Mouse (Mus musculus) midbrain, embryonic 14.5 days (tissue): ENCODE measurements at regions not wholly inside any gene's neighbourhood (a gene's known extent, or its start where the extent isn't known, plus 50 kb on each side); places are given as distances from the start of the nearest gene placed in this dataset.

Experiments used
- ATAC-seq: fragments of 200-750 bp; cut with Nextera tagmentation; 2 replicates; pipeline ENCODE4 v1.8.0; 2017; ENCODE audit warnings: moderate number of reproducible peaks, moderate library complexity; ENCODE audit not compliant: low FRiP score, low TSS enrichment
- DNase-seq: peaks from one replicate; pipeline ENCODE4 v3.0.0-alpha.2; 2015
- H3K27ac ChIP-seq: fragments of 300-500 bp; sonication (generic); replicated peaks from 2 replicates; pipeline ENCODE4 v1.5.1; 2014; ENCODE audit warnings: mild to moderate bottlenecking, low read depth, low read length, moderate library complexity
- H3K27me3 ChIP-seq: fragments of 300-500 bp; sonication (generic); 2 replicates; pipeline ENCODE4 v1.6.1; 2014; ENCODE audit warnings: low read length, control low read depth, mixed read lengths; ENCODE audit not compliant: control insufficient read depth, insufficient read depth
- H3K36me3 ChIP-seq: fragments of 300-500 bp; sonication (generic); 2 replicates; pipeline ENCODE4 v1.6.1; 2014; ENCODE audit warnings: low read length, control low read depth; ENCODE audit not compliant: control insufficient read depth, insufficient read depth
- H3K4me1 ChIP-seq: fragments of 300-500 bp; sonication (generic); 2 replicates; pipeline ENCODE4 v1.6.1; 2014; ENCODE audit warnings: mild to moderate bottlenecking, antibody characterized with exemption, low read length, control low read depth; ENCODE audit not compliant: control insufficient read depth, insufficient read depth
- H3K4me2 ChIP-seq: fragments of 300-500 bp; sonication (generic); 2 replicates; pipeline ENCODE4 v1.6.1; 2014; ENCODE audit warnings: mild to moderate bottlenecking, low read length, moderate library complexity
- H3K4me3 ChIP-seq: fragments of 300-500 bp; sonication (generic); replicated peaks from 2 replicates; pipeline ENCODE4 v1.5.1; 2014; ENCODE audit warnings: low read depth, low read length
- H3K9ac ChIP-seq: fragments of 300-500 bp; sonication (generic); replicated peaks from 2 replicates; pipeline ENCODE4 v1.6.1; 2014; ENCODE audit warnings: mild to moderate bottlenecking, low read length, moderate library complexity
- H3K9me3 ChIP-seq: fragments of 300-500 bp; sonication (generic); 2 replicates; pipeline ENCODE4 v1.6.1; 2016; ENCODE audit warnings: low read length, control low read depth, mixed read lengths; ENCODE audit not compliant: control insufficient read depth
- WGBS: fragments of 180-500 bp; shearing (Covaris S2); extraction: QIAGEN DNeasy Blood & Tissue Kit; methylation state at CpG from one replicate; pipeline ENCODE4 v1.1.7; 2014; 5-methylcytosine and 5-hydroxymethylcytosine counted together

DNA sequence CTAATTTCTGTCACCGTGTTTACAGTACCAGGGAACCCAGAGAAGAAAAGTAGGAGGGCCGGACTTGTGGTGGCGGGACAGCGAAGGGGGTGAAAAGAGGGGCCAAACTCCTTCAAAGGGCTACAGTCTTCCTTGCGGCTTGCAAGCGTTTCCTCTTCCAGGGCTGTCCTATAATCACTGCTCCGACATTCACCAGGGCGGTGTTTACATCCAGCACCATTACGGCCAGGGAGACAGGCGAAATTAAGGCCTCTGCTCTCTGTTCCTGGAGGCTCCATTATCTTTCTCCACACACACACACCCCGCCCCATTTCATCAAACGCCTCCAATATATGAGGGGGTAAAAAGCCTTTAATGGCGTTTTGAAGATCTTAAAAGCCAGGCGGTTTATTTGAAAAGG is 162.8 kb upstream of the Tbx3 start:
- DNase-seq (no peak), ATAC-seq (no peak)
- Histone ChIP-seq H3K4me1 (no peaks in the 10 kb centered on the region), H3K36me3 (no peaks in the 10 kb centered on the region), H3K4me3 (no peak overlapping the region), H3K9me3 (no peaks in the 10 kb centered on the region), H3K4me2 (no peak overlapping the region), H3K27ac (no peak overlapping the region), H3K27me3 (no peaks in the 10 kb centered on the region), H3K9ac (no peak overlapping the region)
- WGBS = 85% methylated on average over 14 of the region's 14 CpGs

DNA sequence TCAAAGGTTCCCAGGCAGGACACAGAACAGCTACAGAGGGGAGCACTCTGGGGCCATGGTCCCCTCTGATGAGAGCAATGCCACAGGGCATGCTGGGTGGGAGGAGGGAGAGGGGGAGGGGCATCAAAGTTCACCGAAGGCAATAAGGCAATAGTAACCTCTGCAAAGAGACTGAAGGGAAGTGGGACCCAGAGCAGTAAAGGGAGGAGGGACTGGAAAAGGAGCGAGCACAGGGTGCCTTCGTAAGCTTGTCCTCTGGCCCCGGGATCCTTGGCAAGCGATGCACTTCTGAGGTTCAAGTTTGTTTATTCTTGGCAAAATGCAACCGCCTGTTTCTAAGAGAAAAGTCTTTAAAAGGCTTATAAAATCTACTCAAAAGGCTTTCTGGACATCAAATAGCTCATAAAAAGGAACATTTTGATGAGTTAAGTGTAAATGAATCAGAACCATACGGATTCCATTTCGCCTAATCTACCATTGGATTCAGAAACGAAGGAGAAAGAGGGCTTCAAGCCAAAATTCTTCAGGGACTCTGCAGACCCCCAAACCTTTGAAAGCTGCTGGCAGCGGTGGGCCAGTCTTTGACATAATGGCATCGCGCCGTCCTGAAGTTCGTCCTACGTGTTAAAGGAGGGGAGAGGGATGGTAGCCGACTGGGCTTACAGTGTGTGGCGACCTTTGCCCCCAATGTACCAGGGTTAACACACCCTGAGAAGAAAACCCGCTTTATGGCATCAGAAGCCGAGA is 151.8 kb upstream of the Tbx3 start:
- Histone ChIP-seq H3K4me3 (no peak overlapping the region), H3K4me1 (no peaks in the 10 kb centered on the region), H3K9me3 (no peaks in the 10 kb centered on the region), H3K27ac (no peak overlapping the region), H3K27me3 (no peaks in the 10 kb centered on the region), H3K36me3 (no peaks in the 10 kb centered on the region), H3K9ac (no peak overlapping the region), H3K4me2 (no peak overlapping the region)
- ATAC-seq = no peak
- no peak for DNase-seq
- WGBS = 77% methylated on average over 19 of the region's 19 CpGs

DNA sequence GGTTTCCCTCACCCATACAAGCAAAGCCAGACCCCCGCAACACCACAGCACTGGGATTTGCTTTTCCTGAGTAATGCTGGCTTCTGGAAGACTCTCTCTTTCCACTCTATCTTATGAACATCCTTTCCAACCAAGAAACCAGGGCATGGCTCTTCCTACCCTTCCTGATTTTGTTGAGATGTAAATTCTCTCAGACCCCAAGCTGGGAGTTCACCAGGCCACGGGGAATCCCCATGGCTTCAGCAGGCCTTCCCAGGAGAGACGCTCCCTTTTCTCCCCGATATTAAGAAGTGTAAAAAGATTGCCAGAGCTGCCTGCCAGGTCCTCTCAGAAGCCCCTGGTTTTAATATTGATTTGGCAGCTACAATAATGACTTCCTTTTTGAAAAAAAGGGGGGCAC is 146.3 kb upstream of the Tbx3 start:
- Histone ChIP-seq H3K36me3 (no peaks in the 10 kb centered on the region), H3K4me1 (no peaks in the 10 kb centered on the region), H3K27me3 (no peaks in the 10 kb centered on the region), H3K4me3 (no peak overlapping the region), H3K4me2 (no peak overlapping the region), H3K9me3 (no peaks in the 10 kb centered on the region), H3K9ac (no peak overlapping the region), H3K27ac (no peak overlapping the region)
- ATAC-seq (no peak), DNase-seq (no peak)
- 32% methylated on average over 4 of the region's 4 CpGs for WGBS

DNA sequence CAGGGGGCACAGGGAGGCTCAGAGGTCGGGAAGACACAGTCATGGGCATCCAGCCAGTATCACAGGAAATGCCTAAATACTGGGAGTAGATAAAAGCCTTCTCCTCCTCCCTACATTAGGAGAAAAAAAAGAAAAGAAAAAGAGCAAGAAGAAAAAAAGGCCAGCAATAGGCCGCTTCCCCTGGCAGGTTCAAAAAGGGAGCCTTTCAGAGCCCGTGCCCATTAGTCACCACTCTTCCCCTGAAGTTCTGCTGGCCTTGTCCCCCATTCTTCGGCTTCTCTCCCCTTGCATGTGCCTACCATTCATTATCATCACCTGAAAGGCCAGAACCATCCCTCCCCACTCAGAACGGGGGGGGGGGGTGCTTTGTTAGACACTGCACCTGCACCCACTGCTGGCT is 144.5 kb upstream of the Tbx3 start:
- 0 out of 2 replicates have a peak, but pooled peaks cover 3% of the 10 kb centered on the region for H3K4me1 ChIP-seq
- DNase-seq (no peak), ATAC-seq (no peak)
- H3K9me3 ChIP-seq = no peaks in the 10 kb centered on the region
- H3K9ac ChIP-seq = no peak overlapping the region
- no peak overlapping the region for H3K4me2 ChIP-seq
- no peak overlapping the region for H3K27ac ChIP-seq
- WGBS = 75% methylated on average over 5 of the region's 5 CpGs
- H3K36me3 ChIP-seq = no peaks in the 10 kb centered on the region
- no peak overlapping the region for H3K4me3 ChIP-seq
- H3K27me3 ChIP-seq = no peaks in the 10 kb centered on the region

DNA sequence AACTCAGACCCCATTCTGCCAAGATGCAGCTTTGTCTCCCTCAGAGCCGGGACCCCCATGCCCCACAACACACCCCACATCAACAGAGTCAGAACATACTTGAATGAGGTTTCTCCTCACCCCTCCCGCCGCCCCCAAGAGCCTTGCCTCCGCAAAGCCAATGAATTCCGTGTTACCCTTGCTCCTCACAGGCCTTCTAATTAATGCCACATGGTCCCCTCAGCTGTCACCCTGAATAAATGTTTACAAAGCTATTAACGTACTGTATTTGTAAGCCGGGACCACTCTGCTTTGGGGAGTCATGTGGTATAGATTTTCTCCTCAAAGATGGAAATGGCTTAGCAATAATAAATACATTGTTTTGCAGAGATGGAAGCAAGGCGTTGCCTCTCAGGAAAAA is 140.5 kb upstream of the Tbx3 start:
- DNase-seq (peak; percentile 40), ATAC-seq (no peak)
- no peaks in the 10 kb centered on the region for H3K36me3 ChIP-seq
- H3K27ac ChIP-seq = no peak overlapping the region
- no peak overlapping the region for H3K4me3 ChIP-seq
- no peak overlapping the region for H3K9ac ChIP-seq
- no peaks in the 10 kb centered on the region for H3K27me3 ChIP-seq
- WGBS = 49% methylated on average over 8 of the region's 8 CpGs
- H3K4me2 ChIP-seq = no peak overlapping the region
- no peaks in the 10 kb centered on the region for H3K9me3 ChIP-seq
- 0 out of 2 replicates have a peak, but pooled peaks cover 3% of the 10 kb centered on the region for H3K4me1 ChIP-seq

DNA sequence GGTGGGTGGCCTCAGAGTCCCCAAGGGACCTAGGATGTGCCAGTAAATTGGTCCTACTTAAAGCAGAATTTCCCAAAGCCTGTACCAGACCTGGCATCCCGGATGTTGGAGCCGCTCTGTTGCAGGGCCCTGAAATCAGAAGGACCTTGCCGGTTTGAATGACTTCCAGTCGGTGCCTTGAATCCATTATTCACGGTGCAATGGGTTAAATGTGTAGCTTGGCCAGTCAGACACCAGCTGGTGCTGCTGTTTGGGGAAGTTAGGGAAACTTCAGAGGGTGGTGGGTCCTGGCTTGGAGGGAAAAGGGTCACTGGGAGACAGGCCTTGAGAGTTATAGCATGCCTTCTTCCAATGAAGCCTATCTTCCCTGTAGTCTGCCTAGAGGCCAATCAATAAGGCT is 135.5 kb upstream of the Tbx3 start:
- WGBS = 71% methylated on average over 5 of the region's 5 CpGs
- Histone ChIP-seq H3K9ac (no peak overlapping the region), H3K9me3 (no peaks in the 10 kb centered on the region), H3K4me3 (no peak overlapping the region), H3K27ac (no peak overlapping the region), H3K27me3 (no peaks in the 10 kb centered on the region), H3K4me1 (0 out of 2 replicates have a peak, but pooled peaks cover under 1% of the 10 kb centered on the region), H3K36me3 (no peaks in the 10 kb centered on the region), H3K4me2 (no peak overlapping the region)
- ATAC-seq (no peak), DNase-seq (no peak)

DNA sequence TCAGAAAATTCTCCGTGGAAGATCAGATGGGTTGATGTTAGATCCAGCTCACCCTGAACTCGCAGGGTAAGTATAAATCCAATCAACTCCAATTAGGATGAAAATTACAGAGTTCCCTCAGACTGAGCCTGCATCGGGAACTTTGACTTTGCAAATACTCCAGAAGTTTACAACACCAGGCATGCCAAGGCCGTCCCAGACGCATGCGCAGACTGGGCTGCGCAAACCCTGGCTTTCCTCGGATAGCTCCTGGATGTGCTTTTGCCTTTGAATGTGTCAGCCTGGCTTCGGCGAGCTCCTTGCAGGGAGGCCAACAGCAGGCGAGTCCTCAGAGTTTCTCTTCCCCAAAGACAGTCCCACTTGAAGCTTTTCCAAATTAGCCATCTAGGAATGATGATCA is 127.6 kb upstream of the Tbx3 start:
- H3K9me3 ChIP-seq = no peaks in the 10 kb centered on the region
- H3K27ac ChIP-seq = no peak overlapping the region
- H3K9ac ChIP-seq = no peak overlapping the region
- 92% methylated on average over 11 of the region's 11 CpGs for WGBS
- no peaks in the 10 kb centered on the region for H3K27me3 ChIP-seq
- ATAC-seq = no peak
- H3K4me1 ChIP-seq = no peaks in the 10 kb centered on the region
- no peak overlapping the region for H3K4me3 ChIP-seq
- no peaks in the 10 kb centered on the region for H3K36me3 ChIP-seq
- no peak overlapping the region for H3K4me2 ChIP-seq
- DNase-seq = no peak

DNA sequence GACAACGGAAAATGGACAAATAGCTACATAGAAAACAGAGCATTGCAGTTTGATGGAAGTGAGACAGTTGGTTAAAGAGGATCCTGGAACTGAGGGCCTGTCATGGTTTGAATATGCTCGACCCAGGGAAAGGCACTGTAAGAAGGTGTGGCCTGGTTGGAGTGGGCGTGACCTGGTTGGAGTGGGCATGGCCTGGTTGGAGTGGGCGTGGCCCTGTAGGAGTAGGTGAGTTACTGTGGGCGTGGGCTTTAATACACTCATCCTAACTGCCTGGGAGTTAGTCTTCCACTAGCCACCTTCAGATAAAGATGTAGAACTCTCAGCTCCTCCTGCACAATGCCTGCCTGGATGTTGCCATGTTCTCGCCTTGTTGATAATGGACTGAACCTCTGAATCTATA is 126.8 kb upstream of the Tbx3 start:
- Histone ChIP-seq H3K27me3 (no peaks in the 10 kb centered on the region), H3K4me3 (no peak overlapping the region), H3K4me1 (no peaks in the 10 kb centered on the region), H3K4me2 (no peak overlapping the region), H3K9me3 (no peaks in the 10 kb centered on the region), H3K36me3 (no peaks in the 10 kb centered on the region), H3K27ac (no peak overlapping the region), H3K9ac (no peak overlapping the region)
- WGBS = 89% methylated on average over 6 of the region's 6 CpGs
- ATAC-seq (no peak), DNase-seq (no peak)

DNA sequence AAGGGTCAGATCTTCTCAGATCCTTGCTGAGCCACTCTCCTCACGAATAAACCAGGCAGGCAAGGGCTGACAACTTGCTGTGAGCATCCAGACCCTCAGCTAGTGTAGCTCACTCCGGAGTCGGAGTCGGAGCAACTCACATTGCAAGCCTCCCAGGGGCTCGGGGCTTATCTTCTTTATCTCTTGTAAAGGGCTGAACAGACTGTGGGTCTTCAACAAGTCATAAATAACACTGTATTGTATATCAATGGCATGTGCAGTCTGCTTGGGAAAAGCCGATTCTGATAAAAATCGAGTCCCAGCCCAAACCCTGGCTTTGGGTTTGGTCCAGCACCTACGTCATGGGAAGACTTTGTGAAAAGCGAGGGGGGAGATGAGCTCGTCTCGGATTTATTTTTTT is 125.8 kb upstream of the Tbx3 start:
- Histone ChIP-seq H3K9me3 (no peaks in the 10 kb centered on the region), H3K9ac (no peak overlapping the region), H3K36me3 (no peaks in the 10 kb centered on the region), H3K4me1 (no peaks in the 10 kb centered on the region), H3K27me3 (no peaks in the 10 kb centered on the region), H3K4me3 (no peak overlapping the region), H3K4me2 (no peak overlapping the region), H3K27ac (no peak overlapping the region)
- ATAC-seq (no peak), DNase-seq (no peak)
- 79% methylated on average over 11 of the region's 11 CpGs for WGBS
